Mouse (Mus musculus): ENCODE measurements around the gene Sppl2c.

DNA sequence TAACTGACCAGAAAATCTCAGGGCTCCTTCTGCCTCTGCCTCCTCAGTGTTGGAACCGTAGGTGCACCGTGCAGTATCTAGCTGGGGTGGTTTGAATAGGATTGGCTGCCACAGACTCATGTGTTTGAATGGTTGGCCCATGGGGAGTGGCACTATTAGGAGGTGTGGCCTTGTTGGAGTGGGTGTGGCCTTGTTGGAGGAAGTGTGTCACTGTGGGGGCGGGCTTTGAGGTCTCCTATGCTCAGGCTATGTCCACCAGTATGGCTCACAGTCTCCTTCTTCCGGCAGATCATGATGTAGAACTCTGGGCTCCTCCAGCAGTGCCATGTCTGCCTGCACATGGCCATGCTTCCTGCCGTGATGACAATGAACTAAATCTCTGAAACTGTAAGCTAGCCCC lies 35.6 kb downstream of the Sppl2c start:
- TF ChIP-seq GATA1 (IDR thresholded peaks at IDR 0.05; ENCODE audit: low read length) (no peak), TAL1 (IDR thresholded peaks at IDR 0.05; ENCODE audit: low read length) (no peak)
